Mouse (Mus musculus) cerebellum, adult 9-10 months (tissue): ENCODE data around the gene Krt8.
A peak's percentile ranks its signal among the peaks of the same experiment; 100 is the strongest.

Source experiments
- DNase-seq: peaks from one replicate; pipeline ENCODE4 v3.0.0; 2022

Gene Krt8

GRCm38 (mm10) chr15:101974083-101974845 lies 30.0 kb downstream of the Krt8 start:
- no peak for DNase-seq

- DNase-seq = peak; percentile 81
These were observed 30.7 kb downstream of the Krt8 start for GRCm38 (mm10) chr15:101973414-101974077.

- no peak for DNase-seq
These were observed 33.7 kb downstream of the Krt8 start for GRCm38 (mm10) chr15:101970536-101970935.

- DNase-seq = no peak
These were observed 37.5 kb downstream of the Krt8 start for GRCm38 (mm10) chr15:101966808-101967207.

GRCm38 (mm10) chr15:101958891-101959290 lies 45.4 kb downstream of the Krt8 start:
- DNase-seq = no peak

GRCm38 (mm10) chr15:101954187-101954586 lies 50.1 kb downstream of the Krt8 start, which contains the start of gene Krt78:
Krt78 (minus strand) TSS chr15:101954287.
- no peak for DNase-seq

GRCm38 (mm10) chr15:101952733-101953474 lies 51.4 kb downstream of the Krt8 start:
- DNase-seq = no peak
